Mouse (Mus musculus): ENCODE data around the gene Evc. TPM values are rescaled to one million over a fixed set of nuclear protein-coding genes. Genes with fewer than 3 reads are reported as not detected.

Evc gene
- total RNA-seq (2017) = not detected in 2 replicates

DNA sequence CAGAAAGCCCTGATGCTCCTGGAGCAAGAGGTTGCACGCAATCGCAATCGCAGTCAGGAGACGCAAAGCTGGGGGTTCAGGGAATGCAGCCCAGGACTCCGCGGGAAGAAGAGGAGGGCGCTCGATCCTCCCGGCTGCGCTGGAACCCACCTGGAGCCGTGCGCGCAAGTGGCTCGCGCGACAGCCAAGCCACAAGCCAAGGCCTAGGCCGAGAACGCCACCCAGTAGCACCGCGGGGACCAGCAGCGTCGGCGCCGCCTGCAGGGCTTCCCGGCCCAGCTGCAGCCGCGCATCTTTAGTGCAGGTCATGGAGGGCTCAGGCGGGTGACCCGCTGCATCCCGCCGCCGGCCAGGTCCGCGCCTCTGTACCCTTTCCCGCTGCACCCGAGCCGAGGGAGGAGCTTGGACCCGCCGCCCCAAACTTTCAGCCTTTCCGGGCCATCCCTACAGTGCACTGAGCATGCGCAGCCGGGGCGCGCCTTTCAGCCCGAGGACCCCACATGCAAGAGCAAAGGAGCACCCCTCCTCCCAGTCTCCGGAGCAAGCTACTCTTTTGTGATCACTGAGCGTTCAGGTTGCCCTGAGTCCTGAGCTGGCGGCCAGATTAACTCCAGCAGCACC is at the start of gene Evc:
Gene Evc (minus strand): TSS at position 410 of the 621 bp plus-strand sequence.
- ATAC-seq (replicated peaks; ENCODE audit: low read depth, poor library complexity, severe bottlenecking) = no peak

GRCm38 (mm10) chr5:37383570-37383969 is 46.9 kb upstream of the Evc start:
- no peak for ATAC-seq (replicated peaks; ENCODE audit: low read depth, poor library complexity, severe bottlenecking)

DNA sequence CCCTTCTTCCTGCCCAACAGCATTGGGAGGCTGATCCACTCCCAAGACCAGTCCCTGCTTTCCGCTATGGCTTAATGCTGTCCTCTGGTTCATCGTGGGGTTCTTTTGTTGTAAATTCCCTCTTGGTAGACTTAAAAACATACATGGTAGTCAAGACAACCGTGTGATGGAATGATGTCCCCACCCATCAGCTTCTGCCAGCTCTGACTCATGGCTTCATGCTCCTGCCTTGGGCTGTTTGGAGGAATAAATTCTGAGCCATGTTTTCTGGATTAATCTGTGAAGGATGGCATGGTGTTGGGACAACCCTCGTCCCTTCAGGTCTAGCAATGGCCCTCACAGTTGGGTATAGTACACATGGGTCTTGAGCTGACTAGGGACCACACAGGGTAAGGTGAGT is 43.9 kb upstream of the Evc start:
- ATAC-seq (replicated peaks; ENCODE audit: low read depth, poor library complexity, severe bottlenecking) = no peak

DNA sequence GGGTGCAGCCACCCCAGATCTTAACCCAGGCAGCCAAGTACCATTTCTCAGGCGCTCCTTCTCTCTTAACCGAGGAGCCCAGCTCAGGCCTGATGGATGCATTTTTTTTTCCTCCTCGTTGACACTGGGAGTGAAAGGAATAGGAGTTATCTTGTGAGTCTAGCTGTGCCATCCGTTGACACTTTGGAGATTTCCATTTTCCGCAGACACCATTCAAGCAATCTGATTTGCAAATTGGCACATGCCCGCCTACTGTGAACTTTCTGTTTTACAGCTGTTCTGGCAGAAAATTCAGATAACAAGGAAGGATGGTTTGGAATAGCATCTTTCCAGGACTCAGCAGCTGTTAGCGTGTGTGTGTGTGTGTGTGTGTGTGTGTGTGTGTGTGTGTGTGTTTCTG is 40.7 kb upstream of the Evc start:
- ATAC-seq (replicated peaks; ENCODE audit: low read depth, poor library complexity, severe bottlenecking) = no peak

GRCm38 (mm10) chr5:37368796-37369195 is 32.1 kb upstream of the Evc start:
- no peak for ATAC-seq (replicated peaks; ENCODE audit: low read depth, poor library complexity, severe bottlenecking)

GRCm38 (mm10) chr5:37365751-37366150 is 29.1 kb upstream of the Evc start:
- ATAC-seq (replicated peaks; ENCODE audit: low read depth, poor library complexity, severe bottlenecking) = no peak

GRCm38 (mm10) chr5:37363284-37363683 is 26.6 kb upstream of the Evc start:
- no peak for ATAC-seq (replicated peaks; ENCODE audit: low read depth, poor library complexity, severe bottlenecking)

DNA sequence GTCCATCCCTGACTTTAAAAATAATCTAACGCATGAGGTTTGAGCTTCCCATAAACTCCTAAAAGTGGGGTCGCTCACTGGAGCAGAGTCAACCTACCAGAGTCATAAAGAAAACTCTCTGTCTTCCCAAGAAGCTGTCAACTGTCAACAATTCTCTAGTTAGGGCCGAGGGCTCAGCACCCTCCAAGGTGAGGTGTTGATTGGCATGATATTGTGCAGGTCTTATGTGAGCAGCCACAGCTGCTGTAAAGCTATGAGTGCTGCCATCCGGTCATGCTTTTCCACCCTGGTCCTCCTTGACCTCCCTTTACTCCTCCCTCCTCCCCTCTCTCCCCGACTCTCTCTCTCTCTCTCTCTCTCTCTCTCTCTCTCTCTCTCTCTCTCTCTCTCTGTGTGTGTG is 25.9 kb upstream of the Evc start:
- no peak for ATAC-seq (replicated peaks; ENCODE audit: low read depth, poor library complexity, severe bottlenecking)

GRCm38 (mm10) chr5:37356027-37356426 is 19.3 kb upstream of the Evc start:
- ATAC-seq (replicated peaks; ENCODE audit: low read depth, poor library complexity, severe bottlenecking) = no peak

GRCm38 (mm10) chr5:37354385-37354784 is 17.7 kb upstream of the Evc start:
- no peak for ATAC-seq (replicated peaks; ENCODE audit: low read depth, poor library complexity, severe bottlenecking)

DNA sequence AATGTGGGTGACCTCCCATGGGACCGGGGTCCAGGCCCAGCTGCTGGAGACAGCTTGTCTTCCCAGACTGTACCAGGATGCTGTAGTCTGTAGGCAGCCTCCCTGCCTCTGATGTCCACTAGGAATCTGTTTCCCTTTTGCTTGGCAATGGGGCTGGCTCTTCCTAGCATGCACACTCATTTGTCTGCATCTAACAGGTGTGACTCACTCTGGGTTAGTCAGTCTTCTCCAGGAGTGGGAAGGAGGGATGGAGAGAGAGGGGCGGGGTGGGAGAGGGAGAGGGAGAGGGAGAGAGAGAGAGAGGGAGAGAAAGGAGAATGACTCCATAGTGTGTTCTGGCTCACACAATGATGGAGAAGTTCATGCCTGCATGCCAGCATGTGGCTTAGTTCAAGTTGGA is 15.1 kb upstream of the Evc start:
- no peak for ATAC-seq (replicated peaks; ENCODE audit: low read depth, poor library complexity, severe bottlenecking)

- ATAC-seq (replicated peaks; ENCODE audit: low read depth, poor library complexity, severe bottlenecking) = no peak
These were observed 7.3 kb upstream of the Evc start for GRCm38 (mm10) chr5:37343962-37344361.

DNA sequence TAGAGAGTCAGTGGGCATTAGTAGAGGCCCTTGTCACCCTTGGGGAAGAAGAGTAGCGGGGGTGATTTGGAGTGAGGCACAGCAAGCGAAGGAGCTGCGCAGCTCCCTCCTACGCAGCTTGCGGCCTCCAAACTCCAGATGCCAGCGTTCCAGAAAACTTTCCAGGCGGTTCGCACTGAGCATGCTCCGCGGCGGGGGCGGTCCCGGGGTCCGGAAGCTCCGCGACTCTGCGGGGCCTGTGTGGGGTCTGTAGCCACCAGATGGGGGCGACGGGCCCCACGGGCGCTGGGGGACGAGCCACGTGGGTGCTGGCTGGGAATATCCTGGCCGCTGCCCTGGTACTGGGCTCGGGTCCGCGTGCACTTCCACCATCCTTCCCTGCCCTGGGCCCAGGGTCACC is 1.6 kb upstream of the Evc start, which contains the start of gene Evc2:
Gene Evc2 (plus strand): TSS at position 212 of the 400 bp plus-strand sequence.
- no peak for ATAC-seq (replicated peaks; ENCODE audit: low read depth, poor library complexity, severe bottlenecking)

- no peak for ATAC-seq (replicated peaks; ENCODE audit: low read depth, poor library complexity, severe bottlenecking)
These were observed 1.0 kb upstream of the Evc start for GRCm38 (mm10) chr5:37337696-37338095.

DNA sequence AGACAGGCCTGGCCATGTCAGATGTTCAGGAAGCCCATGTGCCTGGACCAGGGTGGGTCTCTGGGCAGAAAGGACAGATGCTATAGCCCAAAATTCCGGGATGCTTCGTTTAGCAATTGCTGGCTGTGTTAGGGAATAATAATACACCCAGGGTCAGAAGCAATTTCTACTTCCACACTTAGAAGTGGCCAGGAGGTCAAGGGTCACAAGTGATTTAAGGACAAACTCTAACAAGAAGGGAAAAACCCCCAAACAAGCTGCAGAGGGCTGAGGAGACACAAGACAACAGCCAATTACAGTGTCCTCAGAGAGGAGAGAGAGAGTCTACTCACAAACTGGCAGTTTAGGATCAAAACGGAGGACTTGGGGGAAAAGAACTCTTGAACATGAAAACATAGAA is 1.6 kb downstream of the Evc start:
- no peak for ATAC-seq (replicated peaks; ENCODE audit: low read depth, poor library complexity, severe bottlenecking)

- no peak for ATAC-seq (replicated peaks; ENCODE audit: low read depth, poor library complexity, severe bottlenecking)
These were observed 4.6 kb downstream of the Evc start for GRCm38 (mm10) chr5:37332066-37332465.

GRCm38 (mm10) chr5:37331133-37331505 is 5.6 kb downstream of the Evc start:
- ATAC-seq (replicated peaks; ENCODE audit: low read depth, poor library complexity, severe bottlenecking) = no peak

DNA sequence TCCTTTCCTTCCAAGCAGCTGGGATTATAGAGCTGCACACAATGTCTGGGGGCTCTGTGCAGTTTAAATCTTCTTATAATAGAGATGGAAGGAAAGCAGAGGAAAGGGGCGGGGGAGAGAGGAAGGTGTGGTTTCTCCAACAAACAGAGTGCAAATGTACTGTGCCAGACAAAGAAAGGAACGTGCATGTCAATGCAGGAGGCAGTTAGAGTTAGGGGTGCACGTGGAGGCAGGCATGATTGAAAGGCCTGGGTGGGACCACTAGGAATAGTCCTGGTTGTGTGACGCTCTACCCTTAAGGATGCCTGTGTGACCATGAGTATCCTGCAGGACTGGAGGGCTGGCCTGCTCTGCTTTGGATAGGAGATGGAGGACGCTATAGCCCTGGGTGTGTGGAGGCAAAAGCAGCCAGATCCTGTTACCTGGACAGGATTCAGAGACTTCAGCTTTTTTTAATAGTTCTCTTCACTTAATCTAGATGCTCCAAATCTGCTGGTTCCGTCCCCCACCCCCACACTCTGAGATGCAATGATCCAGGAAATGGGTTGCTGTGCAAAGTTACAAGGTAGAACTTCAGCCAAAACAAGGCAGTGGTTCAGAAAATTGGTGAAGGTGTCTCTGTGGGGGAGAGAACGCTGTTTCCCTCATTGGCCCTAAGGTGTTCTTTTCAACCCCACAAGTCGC is 6.1 kb downstream of the Evc start:
- no peak for ATAC-seq (replicated peaks; ENCODE audit: low read depth, poor library complexity, severe bottlenecking)

GRCm38 (mm10) chr5:37326675-37327074 is 10.0 kb downstream of the Evc start:
- ATAC-seq (replicated peaks; ENCODE audit: low read depth, poor library complexity, severe bottlenecking) = no peak

GRCm38 (mm10) chr5:37320761-37321160 is 15.9 kb downstream of the Evc start:
- no peak for ATAC-seq (replicated peaks; ENCODE audit: low read depth, poor library complexity, severe bottlenecking)

DNA sequence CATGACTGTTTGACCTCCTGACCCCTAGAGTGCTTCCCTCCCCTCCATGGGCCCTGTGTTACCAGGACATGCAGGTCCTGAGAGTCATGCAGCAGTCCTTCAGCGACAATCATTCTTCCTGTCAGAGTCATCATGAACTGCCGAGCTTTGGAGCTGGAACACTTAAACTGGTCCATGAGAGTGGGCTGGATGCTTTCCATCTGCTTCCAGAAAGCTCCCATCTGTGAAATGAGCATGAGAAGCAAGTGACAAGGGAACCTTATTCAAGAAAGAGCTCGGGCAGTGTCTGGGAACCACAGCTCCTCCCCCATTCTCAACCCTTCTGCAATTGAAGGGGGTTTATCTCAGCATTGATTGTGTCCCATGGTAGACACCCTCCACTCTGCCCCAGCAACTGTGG is 16.5 kb downstream of the Evc start:
- no peak for ATAC-seq (replicated peaks; ENCODE audit: low read depth, poor library complexity, severe bottlenecking)

GRCm38 (mm10) chr5:37318715-37319114 is 18.0 kb downstream of the Evc start:
- ATAC-seq (replicated peaks; ENCODE audit: low read depth, poor library complexity, severe bottlenecking) = no peak
